Mouse (Mus musculus) heart, postnatal 0 days (tissue): ENCODE data around the gene Dtd1. TPM values are rescaled to one million over a fixed set of nuclear protein-coding genes. Genes with fewer than 3 reads are reported as not detected.
A peak's percentile ranks its signal among the peaks of the same experiment; 100 is the strongest.

Experiments used
- ATAC-seq: fragments of 200-750 bp; cut with Nextera tagmentation; 2 replicates; pipeline ENCODE4 v1.8.0; 2017; ENCODE audit warnings: low read depth, moderate number of reproducible peaks, moderate library complexity; ENCODE audit not compliant: insufficient read depth
- DNase-seq: peaks from one replicate; pipeline ENCODE4 v3.0.0-alpha.2; 2016; ENCODE audit warnings: low spot score
- H3K27ac ChIP-seq: fragments of 300-500 bp; sonication (generic); 2 replicates; pipeline ENCODE4 v1.5.1; 2014; ENCODE audit warnings: low read depth, mild to moderate bottlenecking
- H3K27me3 ChIP-seq: fragments of 300-500 bp; sonication (generic); 2 replicates; pipeline ENCODE4 v1.6.1; 2014; ENCODE audit warnings: low read length, mixed read lengths; ENCODE audit not compliant: control insufficient read depth, insufficient read depth
- H3K36me3 ChIP-seq: fragments of 300-500 bp; sonication (generic); replicated peaks from 2 replicates; pipeline ENCODE4 v1.6.1; 2014; ENCODE audit warnings: low read length, mixed read lengths; ENCODE audit not compliant: control insufficient read depth, insufficient read depth
- H3K4me1 ChIP-seq: fragments of 300-500 bp; sonication (generic); 2 replicates; pipeline ENCODE4 v1.6.1; 2014; ENCODE audit warnings: antibody characterized with exemption; ENCODE audit not compliant: control insufficient read depth, insufficient read depth
- H3K4me2 ChIP-seq: fragments of 300-500 bp; sonication (generic); 2 replicates; pipeline ENCODE4 v1.6.1; 2014; ENCODE audit warnings: low read depth, mild to moderate bottlenecking, low read length, moderate library complexity
- H3K4me3 ChIP-seq: fragments of 300-500 bp; sonication (generic); 2 replicates; pipeline ENCODE4 v1.5.1; 2014; ENCODE audit warnings: low read depth, low read length
- H3K9ac ChIP-seq: fragments of 300-500 bp; sonication (generic); replicated peaks from 2 replicates; pipeline ENCODE4 v1.6.1; 2014; ENCODE audit warnings: low read depth, low read length, mixed read lengths
- H3K9me3 ChIP-seq: fragments of 300-500 bp; sonication (generic); replicated peaks from 2 replicates; pipeline ENCODE4 v1.6.1; 2016; ENCODE audit warnings: low read length; ENCODE audit not compliant: control insufficient read depth
- CTCF ChIP-seq: IDR thresholded peaks from 2 replicates; pipeline ENCODE4 v1.5.1; 2016; ENCODE audit warnings: antibody characterized with exemption, control low read depth, low read depth
- EP300 ChIP-seq: IDR thresholded peaks from 2 replicates; pipeline ENCODE4 v1.6.1; 2016; ENCODE audit warnings: antibody characterized with exemption, low read depth
- WGBS: fragments of 180-500 bp; shearing (Covaris S2); extraction: QIAGEN DNeasy Blood & Tissue Kit; methylation state at CpG from one replicate; pipeline ENCODE4 v1.1.7; 2014; 5-methylcytosine and 5-hydroxymethylcytosine counted together
- polyA plus RNA-seq: library from polyadenylated mRNA; unstranded; fragments of >200 nt; fragmentation: Nextera tagmentation; extraction: Ambion mirVana; gene quantifications from 2 replicates; pipeline ENCODE4 v1.2.1, GENCODE M21; 2015
- total RNA-seq: library from RNA; depleted of rRNA; stranded (reverse); fragments of >200 nt; gene quantifications from 2 replicates; pipeline ENCODE4 v1.2.3, GENCODE M21; 2014; ENCODE audit warnings: low replicate concordance

Dtd1 gene
- total and polyA plus RNA-seq, 2 experiments from 2014 or later, result 24.2 to 29.2 TPM

- Histone ChIP-seq H3K27ac (no peak overlapping the region), H3K27me3 (no peaks in the 10 kb centered on the region), H3K9ac (no peak overlapping the region), H3K4me2 (no peak overlapping the region), H3K4me3 (no peak overlapping the region), H3K9me3 (0 out of 2 replicates have a peak, but pooled peaks cover 3% of the 10 kb centered on the region), H3K4me1 (peaks cover 4% of the 10 kb centered on the region; the same call in 1 of the 2 replicates), H3K36me3 (no peaks in the 10 kb centered on the region)
- ATAC-seq (no peak), DNase-seq (no peak)
- TF ChIP-seq CTCF (no peak), EP300 (no peak)
- 80% methylated on average over 7 of the region's 7 CpGs for WGBS
These were observed 164.6 kb downstream of the Dtd1 start for GRCm38 (mm10) chr2:144764116-144764788.

GRCm38 (mm10) chr2:144765219-144765618, 165.5 kb downstream of the Dtd1 start:
- WGBS, result 94% methylated on average over 5 of the region's 5 CpGs
- no peaks in the 10 kb centered on the region for H3K36me3 ChIP-seq
- H3K9ac ChIP-seq, result no peak overlapping the region
- no peak overlapping the region for H3K4me3 ChIP-seq
- DNase-seq (no peak), ATAC-seq (no peak)
- no peak overlapping the region for H3K27ac ChIP-seq
- 0 out of 2 replicates have a peak, but pooled peaks cover 3% of the 10 kb centered on the region for H3K9me3 ChIP-seq
- H3K4me2 ChIP-seq, result no peak overlapping the region
- peaks cover 4% of the 10 kb centered on the region; the same call in 1 of the 2 replicates for H3K4me1 ChIP-seq
- TF ChIP-seq EP300, result no peak
- no peak for TF ChIP-seq CTCF
- no peaks in the 10 kb centered on the region for H3K27me3 ChIP-seq

DNA sequence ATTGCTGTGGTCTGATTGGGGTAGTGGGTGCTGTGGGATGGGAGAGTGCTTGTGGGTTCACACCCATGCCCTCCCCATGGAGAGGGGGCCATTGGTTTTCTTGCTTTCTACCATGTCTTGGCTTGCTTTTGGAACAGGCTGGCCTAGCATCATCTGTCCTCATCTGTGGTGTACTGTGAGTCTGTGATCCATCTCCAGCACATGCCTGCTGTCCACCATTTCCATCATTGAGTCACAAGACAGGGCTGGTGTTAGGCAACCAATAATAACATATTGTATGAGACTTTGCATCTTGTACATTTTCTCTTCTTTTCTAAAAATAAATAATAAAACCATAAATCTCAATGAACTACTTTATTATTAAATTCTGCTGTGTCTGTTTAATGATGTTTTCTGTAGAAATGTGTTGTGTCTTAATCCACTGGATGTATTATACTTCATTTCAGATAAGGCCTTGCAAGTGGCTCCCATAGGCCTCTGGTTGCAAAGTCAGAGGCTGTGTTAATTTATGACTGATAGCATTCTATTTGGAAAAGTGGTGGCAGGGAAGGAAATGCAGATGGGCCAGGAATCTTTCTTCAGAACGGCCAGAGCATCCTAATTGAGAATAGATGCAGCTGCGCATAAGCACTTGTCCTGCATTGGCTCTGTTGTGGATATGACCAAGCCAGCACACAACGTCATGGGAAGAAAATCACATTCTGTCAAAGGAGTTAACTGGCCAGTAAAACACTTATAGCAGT, 168.8 kb downstream of the Dtd1 start:
- Histone ChIP-seq H3K4me1 (peaks cover 4% of the 10 kb centered on the region; the same call in 1 of the 2 replicates), H3K27ac (no peak overlapping the region), H3K9ac (no peak overlapping the region), H3K4me2 (no peak overlapping the region), H3K4me3 (no peak overlapping the region), H3K27me3 (no peaks in the 10 kb centered on the region), H3K36me3 (no peaks in the 10 kb centered on the region), H3K9me3 (0 out of 2 replicates have a peak, but pooled peaks cover 3% of the 10 kb centered on the region)
- ATAC-seq (0 out of 2 replicates have a peak, but pooled peaks have one; percentile 11), DNase-seq (no peak)
- TF ChIP-seq EP300 (no peak), CTCF (no peak)
- 70% methylated on average over 3 of the region's 3 CpGs for WGBS

GRCm38 (mm10) chr2:144769118-144769496, 169.4 kb downstream of the Dtd1 start:
- Histone ChIP-seq H3K4me2 (no peak overlapping the region), H3K27me3 (no peaks in the 10 kb centered on the region), H3K27ac (peak overlapping the region; percentile 1; the same call in 1 of the 2 replicates), H3K4me1 (peaks cover 4% of the 10 kb centered on the region; the same call in 1 of the 2 replicates), H3K9me3 (0 out of 2 replicates have a peak, but pooled peaks cover 3% of the 10 kb centered on the region), H3K4me3 (no peak overlapping the region), H3K9ac (no peak overlapping the region), H3K36me3 (no peaks in the 10 kb centered on the region)
- peak; percentile 74 for ATAC-seq
- peak; percentile 19 for DNase-seq
- WGBS, result 50% methylated on average over 2 of the region's 2 CpGs
- TF ChIP-seq EP300, result no peak
- no peak for TF ChIP-seq CTCF

- Histone ChIP-seq H3K4me2 (no peak overlapping the region), H3K4me1 (peaks cover 4% of the 10 kb centered on the region; the same call in 1 of the 2 replicates), H3K9me3 (0 out of 2 replicates have a peak, but pooled peaks cover 3% of the 10 kb centered on the region), H3K4me3 (no peak overlapping the region), H3K36me3 (no peaks in the 10 kb centered on the region), H3K27me3 (no peaks in the 10 kb centered on the region), H3K9ac (no peak overlapping the region), H3K27ac (peak overlapping the region; percentile 1; the same call in 1 of the 2 replicates)
- DNase-seq, result peak; percentile 18
- TF ChIP-seq CTCF, result no peak
- TF ChIP-seq EP300, result no peak
- ATAC-seq, result no peak
- WGBS, result 37% methylated on average over 3 of the region's 3 CpGs
These were observed 169.9 kb downstream of the Dtd1 start for GRCm38 (mm10) chr2:144769556-144769955.
